Mouse (Mus musculus): ENCODE data around the gene Rxfp2. TPM values are rescaled to one million over a fixed set of nuclear protein-coding genes. Genes with fewer than 3 reads are reported as not detected.

Gene Rxfp2
- polyA plus RNA-seq, 1 experiment from 2014 or later: 0.82 TPM

GRCm38 (mm10) chr5:150049946-150050345 lies 31.5 kb downstream of the Rxfp2 start:
- Histone ChIP-seq H3K9me3 (no peaks in the 10 kb centered on the region), H3K4me1 (replicated peaks) (0 out of 2 replicates have a peak, but pooled peaks cover 5% of the 10 kb centered on the region), H3K36me3 (no peaks in the 10 kb centered on the region), H3K27ac (no peak overlapping the region), H3K27me3 (ENCODE audit: insufficient read depth, poor library complexity, severe bottlenecking) (no peaks in the 10 kb centered on the region), H3K4me3 (no peak overlapping the region)
- 58% methylated on average over 7 of the region's 7 CpGs for WGBS
- peak; percentile 29 for DNase-seq (ENCODE audit: low spot score)

GRCm38 (mm10) chr5:150051828-150052227 lies 33.4 kb downstream of the Rxfp2 start:
- Histone ChIP-seq H3K27ac (no peak overlapping the region), H3K9me3 (no peaks in the 10 kb centered on the region), H3K4me3 (no peak overlapping the region), H3K27me3 (ENCODE audit: insufficient read depth, poor library complexity, severe bottlenecking) (no peaks in the 10 kb centered on the region), H3K4me1 (replicated peaks) (0 out of 2 replicates have a peak, but pooled peaks cover 5% of the 10 kb centered on the region), H3K36me3 (no peaks in the 10 kb centered on the region)
- DNase-seq (ENCODE audit: low spot score): peak; percentile 58
- 58% methylated on average over 5 of the region's 5 CpGs for WGBS

DNA sequence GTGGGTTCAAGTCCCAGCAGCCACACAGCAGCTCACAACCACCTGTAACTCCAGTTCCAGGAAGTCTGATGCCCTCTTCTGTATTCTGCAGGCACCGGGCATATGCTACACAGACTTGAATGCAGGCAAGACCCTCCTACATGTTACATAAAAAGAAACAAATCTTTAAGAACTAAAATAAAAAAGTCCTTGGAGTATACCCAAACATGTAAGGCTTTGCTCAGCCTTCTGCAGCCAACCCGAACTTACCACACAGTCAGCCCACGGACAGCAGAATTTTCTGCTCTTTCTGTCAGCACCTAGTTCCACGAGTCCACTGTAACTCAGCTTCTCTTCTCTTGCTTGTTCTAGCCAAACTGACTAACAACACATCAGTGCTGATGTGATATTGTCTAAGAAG lies 34.8 kb downstream of the Rxfp2 start:
- Histone ChIP-seq H3K27ac (no peak overlapping the region), H3K9me3 (no peaks in the 10 kb centered on the region), H3K4me1 (replicated peaks) (no peaks in the 10 kb centered on the region), H3K27me3 (ENCODE audit: insufficient read depth, poor library complexity, severe bottlenecking) (no peaks in the 10 kb centered on the region), H3K36me3 (no peaks in the 10 kb centered on the region), H3K4me3 (no peak overlapping the region)
- DNase-seq (ENCODE audit: low spot score): no peak
- WGBS: 92% methylated on average over 4 of the region's 4 CpGs

DNA sequence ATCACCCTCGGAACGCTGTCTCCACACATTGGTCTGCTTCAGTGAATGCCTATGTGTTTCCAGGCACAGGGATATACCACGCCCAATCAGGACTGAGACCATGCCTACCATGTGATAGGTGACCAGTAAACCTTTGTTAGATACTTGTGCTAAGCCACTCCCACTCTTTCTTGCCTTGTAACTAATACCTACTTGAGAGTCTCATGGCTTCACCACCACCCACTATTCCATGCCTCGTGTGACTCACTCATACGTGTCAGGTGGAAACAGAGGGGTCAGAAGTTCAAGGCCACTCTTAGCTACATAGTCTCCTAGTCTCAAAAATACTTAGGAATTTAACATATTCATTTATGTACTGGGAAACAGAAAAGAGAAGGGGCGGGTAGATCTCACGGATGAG lies 35.5 kb downstream of the Rxfp2 start:
- Histone ChIP-seq H3K36me3 (no peaks in the 10 kb centered on the region), H3K4me3 (no peak overlapping the region)
- 87% methylated on average over 7 of the region's 7 CpGs for WGBS

DNA sequence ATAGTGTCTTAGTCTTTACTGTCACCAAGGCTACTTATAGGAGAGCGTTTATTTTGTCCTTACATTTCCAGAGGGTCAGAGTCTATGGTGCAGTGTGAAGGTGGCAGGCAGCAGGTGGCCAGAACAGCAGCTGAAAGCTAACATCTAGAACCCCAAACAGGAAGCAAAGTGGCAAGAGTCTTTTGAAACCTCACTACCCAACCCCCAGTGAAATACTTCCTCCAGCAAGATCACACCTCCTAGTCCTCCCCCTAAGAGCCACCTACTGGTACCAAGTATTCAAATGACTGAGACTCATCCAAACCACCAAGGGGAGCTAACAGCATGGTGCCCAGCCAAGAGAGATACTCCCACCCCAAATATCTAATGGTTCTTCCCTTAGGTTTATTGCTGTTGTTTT lies 36.8 kb downstream of the Rxfp2 start:
- H3K9me3 ChIP-seq: no peaks in the 10 kb centered on the region
- H3K27ac ChIP-seq: no peak overlapping the region
- H3K27me3 ChIP-seq (ENCODE audit: insufficient read depth, poor library complexity, severe bottlenecking): no peaks in the 10 kb centered on the region
- no peaks in the 10 kb centered on the region for H3K36me3 ChIP-seq
- no peaks in the 10 kb centered on the region for H3K4me1 ChIP-seq (replicated peaks)
- DNase-seq (ENCODE audit: low spot score): no peak
- 83% methylated on average over 1 of the region's 1 CpGs for WGBS
- no peak overlapping the region for H3K4me3 ChIP-seq

More for the DNA sequence above, 35.5 kb downstream of the Rxfp2 start:
- no peaks in the 10 kb centered on the region for H3K4me1 ChIP-seq (replicated peaks)
- H3K27me3 ChIP-seq (ENCODE audit: insufficient read depth, poor library complexity, severe bottlenecking): no peaks in the 10 kb centered on the region
- no peak for DNase-seq (ENCODE audit: low spot score)
- no peaks in the 10 kb centered on the region for H3K9me3 ChIP-seq
- H3K27ac ChIP-seq: no peak overlapping the region

GRCm38 (mm10) chr5:150056056-150056455 lies 37.6 kb downstream of the Rxfp2 start:
- Histone ChIP-seq H3K4me1 (replicated peaks) (no peaks in the 10 kb centered on the region), H3K4me3 (no peak overlapping the region), H3K27me3 (ENCODE audit: insufficient read depth, poor library complexity, severe bottlenecking) (no peaks in the 10 kb centered on the region), H3K27ac (no peak overlapping the region), H3K36me3 (no peaks in the 10 kb centered on the region), H3K9me3 (peaks cover 2% of the 10 kb centered on the region; the same call in 1 of the 2 replicates)
- 81% methylated on average over 5 of the region's 5 CpGs for WGBS
- DNase-seq (ENCODE audit: low spot score): no peak

- Histone ChIP-seq H3K4me3 (no peak overlapping the region), H3K36me3 (no peaks in the 10 kb centered on the region), H3K27ac (no peak overlapping the region), H3K9me3 (peaks cover 4% of the 10 kb centered on the region; the same call in 1 of the 2 replicates), H3K4me1 (replicated peaks) (no peaks in the 10 kb centered on the region), H3K27me3 (ENCODE audit: insufficient read depth, poor library complexity, severe bottlenecking) (no peaks in the 10 kb centered on the region)
- 82% methylated on average over 5 of the region's 5 CpGs for WGBS
- no peak for DNase-seq (ENCODE audit: low spot score)
These were observed 40.4 kb downstream of the Rxfp2 start for GRCm38 (mm10) chr5:150058845-150059244.

GRCm38 (mm10) chr5:150059466-150059865 lies 41.0 kb downstream of the Rxfp2 start:
- Histone ChIP-seq H3K4me1 (replicated peaks) (peaks cover 3% of the 10 kb centered on the region), H3K27ac (no peak overlapping the region), H3K27me3 (ENCODE audit: insufficient read depth, poor library complexity, severe bottlenecking) (no peaks in the 10 kb centered on the region), H3K36me3 (no peaks in the 10 kb centered on the region), H3K4me3 (no peak overlapping the region), H3K9me3 (peaks cover 4% of the 10 kb centered on the region; the same call in 1 of the 2 replicates)
- WGBS: 94% methylated on average over 9 of the region's 9 CpGs
- no peak for DNase-seq (ENCODE audit: low spot score)

DNA sequence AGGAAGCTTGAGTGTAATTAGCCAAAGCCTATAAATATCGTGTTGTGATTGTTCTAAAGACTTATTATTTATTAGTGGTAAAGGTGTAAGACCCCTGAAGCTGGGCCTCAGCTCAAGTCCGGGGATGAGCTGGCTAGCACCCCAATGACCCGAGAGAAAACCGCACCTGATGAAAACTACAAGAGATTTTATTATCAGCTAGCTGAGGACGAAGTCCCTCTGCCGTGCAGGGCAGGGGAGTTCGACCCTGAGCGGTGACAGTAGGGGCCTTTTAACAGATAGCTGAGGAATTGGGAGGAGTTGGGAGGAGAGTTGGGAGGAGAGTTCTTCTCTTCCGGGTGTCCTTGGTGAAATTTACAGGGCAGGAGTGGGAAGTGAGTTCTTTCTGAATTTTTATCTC lies 42.6 kb downstream of the Rxfp2 start:
- H3K4me3 ChIP-seq: no peak overlapping the region
- DNase-seq (ENCODE audit: low spot score): no peak
- no peaks in the 10 kb centered on the region for H3K36me3 ChIP-seq
- H3K27ac ChIP-seq: no peak overlapping the region
- H3K4me1 ChIP-seq (replicated peaks): peaks cover 8% of the 10 kb centered on the region
- no peaks in the 10 kb centered on the region for H3K27me3 ChIP-seq (ENCODE audit: insufficient read depth, poor library complexity, severe bottlenecking)
- 91% methylated on average over 9 of the region's 9 CpGs for WGBS
- peaks cover 4% of the 10 kb centered on the region; the same call in 1 of the 2 replicates for H3K9me3 ChIP-seq

DNA sequence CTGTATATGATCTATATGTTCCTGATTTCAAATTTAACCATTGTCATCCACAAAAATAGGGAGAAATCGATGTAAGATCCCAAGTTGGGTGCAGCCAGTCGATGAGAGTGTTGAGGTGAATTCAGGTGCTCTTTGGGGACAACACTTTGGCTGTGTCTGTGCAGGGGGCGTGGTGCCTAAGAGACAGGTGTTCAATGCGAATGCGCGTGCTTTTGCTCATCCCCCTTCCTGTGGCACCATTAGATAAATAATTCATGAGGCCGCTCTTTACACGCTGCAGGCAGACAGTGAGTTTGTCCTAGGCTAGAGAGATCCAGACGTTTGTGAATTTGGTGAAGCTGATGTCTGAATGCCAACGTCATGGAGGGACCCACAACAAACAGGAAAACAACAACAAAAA lies 45.8 kb downstream of the Rxfp2 start:
- H3K4me1 ChIP-seq (replicated peaks): peaks cover 8% of the 10 kb centered on the region
- H3K9me3 ChIP-seq: peaks cover 4% of the 10 kb centered on the region; the same call in 1 of the 2 replicates
- H3K27me3 ChIP-seq (ENCODE audit: insufficient read depth, poor library complexity, severe bottlenecking): no peaks in the 10 kb centered on the region
- H3K36me3 ChIP-seq: no peaks in the 10 kb centered on the region
- H3K4me3 ChIP-seq: no peak overlapping the region
- no peak overlapping the region for H3K27ac ChIP-seq
- DNase-seq (ENCODE audit: low spot score): no peak
- WGBS: 60% methylated on average over 10 of the region's 10 CpGs

DNA sequence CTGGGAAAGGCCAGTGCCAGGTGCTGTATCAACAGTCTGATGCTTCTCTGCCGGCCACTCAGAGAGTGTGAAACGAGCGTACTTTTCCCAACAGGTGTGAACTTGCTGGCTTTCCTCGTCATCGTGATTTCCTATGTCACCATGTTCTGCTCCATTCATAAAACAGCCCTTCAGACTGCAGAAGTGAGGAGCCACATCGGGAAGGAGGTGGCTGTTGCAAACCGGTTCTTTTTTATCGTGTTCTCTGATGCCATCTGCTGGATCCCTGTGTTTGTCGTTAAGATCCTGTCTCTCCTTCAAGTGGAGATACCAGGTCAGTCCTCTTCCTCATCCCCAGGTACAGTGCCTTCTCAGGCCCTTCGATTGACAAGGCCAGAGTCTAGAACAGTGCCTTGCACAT lies 51.6 kb downstream of the Rxfp2 start:
- 28% methylated on average over 10 of the region's 10 CpGs for WGBS
- H3K4me3 ChIP-seq: no peak overlapping the region
- H3K27me3 ChIP-seq (ENCODE audit: insufficient read depth, poor library complexity, severe bottlenecking): no peaks in the 10 kb centered on the region
- H3K27ac ChIP-seq: no peak overlapping the region
- no peak for DNase-seq (ENCODE audit: low spot score)
- no peaks in the 10 kb centered on the region for H3K9me3 ChIP-seq
- H3K36me3 ChIP-seq: no peaks in the 10 kb centered on the region
- H3K4me1 ChIP-seq (replicated peaks): no peaks in the 10 kb centered on the region; the same call in 1 of the 2 replicates

GRCm38 (mm10) chr5:150071738-150072137 lies 53.3 kb downstream of the Rxfp2 start:
- Histone ChIP-seq H3K9me3 (no peaks in the 10 kb centered on the region), H3K27me3 (ENCODE audit: insufficient read depth, poor library complexity, severe bottlenecking) (no peaks in the 10 kb centered on the region), H3K27ac (no peak overlapping the region), H3K4me3 (no peak overlapping the region), H3K36me3 (no peaks in the 10 kb centered on the region), H3K4me1 (replicated peaks) (no peaks in the 10 kb centered on the region; the same call in 1 of the 2 replicates)
- DNase-seq (ENCODE audit: low spot score): no peak

GRCm38 (mm10) chr5:150079866-150080797 lies 61.7 kb downstream of the Rxfp2 start:
- H3K36me3 ChIP-seq: no peaks in the 10 kb centered on the region
- peaks cover 18% of the 10 kb centered on the region for H3K4me1 ChIP-seq (replicated peaks)
- H3K4me3 ChIP-seq: peak overlapping the region; percentile 40
- no peaks in the 10 kb centered on the region for H3K27me3 ChIP-seq (ENCODE audit: insufficient read depth, poor library complexity, severe bottlenecking)
- DNase-seq (ENCODE audit: low spot score): peak; percentile 63
- no peaks in the 10 kb centered on the region for H3K9me3 ChIP-seq
- WGBS: 13% methylated on average over 12 of the region's 12 CpGs
- H3K27ac ChIP-seq: peak overlapping the region; percentile 84

Measured in hindbrain, embryonic 10.5 days (tissue).